Mouse (Mus musculus) G1E (cell line): Measurements from ENCODE around the gene Afg3l1. TPM values are rescaled to one million over a fixed set of nuclear protein-coding genes. Genes with fewer than 3 reads are reported as not detected.
"Not testable (repeated sequence)": the region's sequence is repeated elsewhere in the genome, so short reads cannot be mapped to it uniquely, and the experiment has no call there.

Source experiments
- ATAC-seq: 2 replicates; pipeline ENCODE4 v1.8.0; 2016; ENCODE audit warnings: mild to moderate bottlenecking; ENCODE audit not compliant: insufficient number of reproducible peaks, poor library complexity, low FRiP score, severe bottlenecking; ENCODE audit errors: extremely low read depth
- DNase-seq: peaks from one replicate; pipeline ENCODE4 v3.0.0; 2012; ENCODE audit warnings: low spot score
- H3K27me3 ChIP-seq: 2 replicates; pipeline ENCODE4 v1.6.1; 2012; ENCODE audit warnings: mild to moderate bottlenecking, low read length, inconsistent platforms; ENCODE audit not compliant: insufficient read depth
- H3K36me3 ChIP-seq: replicated peaks from 2 replicates; pipeline ENCODE3; 2012; ENCODE audit warnings: mild to moderate bottlenecking, inconsistent platforms
- H3K4me1 ChIP-seq: 2 replicates; pipeline ENCODE4 v1.6.1; 2012; ENCODE audit warnings: low read depth, low read length, inconsistent platforms, mixed read lengths; ENCODE audit not compliant: insufficient read depth
- H3K4me3 ChIP-seq: 2 replicates; pipeline ENCODE4 v1.5.1; 2012; ENCODE audit warnings: low read depth, mild to moderate bottlenecking, inconsistent platforms, low read length, moderate library complexity, mixed read lengths
- H3K9me3 ChIP-seq: replicated peaks from 2 replicates; pipeline ENCODE4 v1.6.1; 2012; ENCODE audit warnings: inconsistent platforms
- CTCF ChIP-seq: IDR thresholded peaks from 2 replicates; pipeline ENCODE4 v1.5.1; 2012; ENCODE audit warnings: low read depth, low read length, inconsistent platforms, mixed read lengths
- GATA1 ChIP-seq: IDR thresholded peaks from 2 replicates; pipeline ENCODE4 v1.6.1; 2012; ENCODE audit warnings: borderline replicate concordance, low read length, inconsistent platforms, mixed read lengths
- GATA2 ChIP-seq: IDR thresholded peaks from 2 replicates; pipeline ENCODE4 v1.6.1; 2012; ENCODE audit warnings: low read depth, low read length, inconsistent platforms, borderline replicate concordance
- POLR2AphosphoS5 ChIP-seq: IDR thresholded peaks from 2 replicates; pipeline ENCODE4 v1.6.1; 2012; ENCODE audit warnings: low read depth, low read length, inconsistent platforms; ENCODE audit not compliant: insufficient replicate concordance
- TAL1 ChIP-seq: conservative IDR thresholded peaks from 2 replicates; pipeline ENCODE4 v1.6.1; 2012; ENCODE audit warnings: low read depth, low read length, inconsistent platforms, mixed read lengths
- polyA plus RNA-seq: library from polyadenylated mRNA; stranded (reverse); fragments of >175 nt; gene quantifications from 2 replicates; pipeline ENCODE4 v1.2.3, GENCODE M21; 2012
- total RNA-seq, 2 experiments: library from RNA; stranded (forward) in 1 of 2; stranded (reverse) in 1 of 2; fragments of 200-1000 nt in 1 of 2; fragments of >200 nt in 1 of 2; fragmentation: Nextera tagmentation in 1 of 2; gene quantifications; 2 replicates each; pipeline ENCODE4 v1.2.3; 2014 to 2017

The Afg3l1 gene
- total and polyA plus RNA-seq, 3 experiments = 18.2 to 29.6 (median 20.5) TPM

GRCm38 (mm10) chr8:123514136-123514535 is 36.4 kb downstream of the Afg3l1 start:
- H3K4me3 ChIP-seq = no peak overlapping the region; the same call in 1 of the 2 replicates
- H3K36me3 ChIP-seq = peaks cover 20% of the 10 kb centered on the region
- TF ChIP-seq TAL1 = no peak
- TF ChIP-seq POLR2AphosphoS5 = no peak
- TF ChIP-seq GATA1 = no peak
- no peak for TF ChIP-seq GATA2
- no peak for TF ChIP-seq CTCF

DNA sequence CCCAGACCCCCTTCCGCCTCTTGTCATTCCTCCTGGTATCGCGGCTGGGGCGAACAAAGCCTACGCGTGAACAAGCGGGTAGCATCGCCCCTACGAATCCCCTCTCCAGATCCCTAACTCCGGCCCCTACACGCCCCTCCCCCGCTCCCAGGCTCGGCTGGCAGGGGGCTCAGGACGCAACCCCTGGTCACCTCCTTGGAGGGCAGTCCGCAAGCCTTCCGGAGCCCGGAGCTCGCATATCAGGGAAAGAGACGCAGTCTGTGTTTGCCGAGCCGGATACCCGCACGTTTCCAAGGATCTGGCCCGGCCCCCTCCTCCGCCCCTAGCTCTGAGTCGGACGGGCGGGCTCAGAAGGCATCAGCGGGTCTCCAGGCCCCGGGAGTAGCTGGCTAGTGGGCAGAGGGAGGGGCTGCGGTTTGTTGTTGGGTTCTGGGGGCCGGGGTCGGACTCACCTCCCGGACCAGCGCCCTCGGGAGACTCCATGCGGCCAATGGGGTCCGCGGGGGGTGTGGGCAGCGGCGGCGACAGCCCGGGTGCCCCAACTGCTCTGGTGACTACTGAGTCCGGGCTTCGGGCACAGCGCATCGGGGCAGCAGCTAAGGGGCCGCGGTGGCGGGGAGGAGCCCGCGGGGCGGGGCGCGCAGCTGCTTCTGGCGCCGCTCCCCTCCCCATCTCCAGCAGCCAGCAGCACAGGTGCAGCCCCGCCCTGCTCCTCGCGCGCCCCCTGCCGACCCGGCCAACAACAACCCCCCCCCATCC is 37.3 kb downstream of the Afg3l1 start, which contains the start of gene Dbndd1:
Gene Dbndd1 (minus strand): TSS at position 683 of the 759 bp plus-strand sequence.
- ATAC-seq = no peak
- Histone ChIP-seq H3K4me3 (peak within 1 kb of the TSS; percentile 70), H3K9me3 (no peaks in the 10 kb centered on the region), H3K4me1 (peaks cover 31% of the 10 kb centered on the region), H3K36me3 (peaks cover 11% of the 10 kb centered on the region), H3K27me3 (peaks cover 52% of the 10 kb centered on the region)
- peak; percentile 62 for DNase-seq
- TF ChIP-seq GATA2 = no peak
- TF ChIP-seq GATA1 = no peak
- TF ChIP-seq TAL1 = no peak
- TF ChIP-seq CTCF = no peak
- TF ChIP-seq POLR2AphosphoS5 = no peak

More at GRCm38 (mm10) chr8:123514136-123514535, 36.4 kb downstream of the Afg3l1 start:
- ATAC-seq (no peak), DNase-seq (no peak)
- H3K27me3 ChIP-seq = peaks cover 52% of the 10 kb centered on the region
- H3K9me3 ChIP-seq = no peaks in the 10 kb centered on the region
- peaks cover 24% of the 10 kb centered on the region for H3K4me1 ChIP-seq

DNA sequence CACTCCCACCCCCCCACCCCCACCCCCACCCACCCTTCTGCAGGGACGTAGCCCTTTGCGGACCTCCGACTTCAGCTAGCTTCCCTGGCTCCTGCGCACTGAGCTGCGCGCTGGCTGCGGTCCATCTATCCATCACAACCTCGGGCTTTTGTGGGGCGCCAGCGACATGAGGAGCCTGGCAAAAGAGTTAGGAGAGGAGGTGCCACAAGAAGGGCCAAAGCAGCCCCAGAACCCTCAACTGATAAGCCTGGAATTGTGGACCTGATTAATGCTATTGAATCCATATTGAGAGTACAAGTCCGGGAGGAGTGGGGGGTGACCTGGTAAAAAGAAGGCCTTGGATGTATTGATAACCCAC is 37.8 kb downstream of the Afg3l1 start:
- H3K27me3 ChIP-seq = peaks cover 52% of the 10 kb centered on the region
- peak overlapping the region; percentile 70; the same call in 1 of the 2 replicates for H3K4me3 ChIP-seq
- H3K9me3 ChIP-seq = no peaks in the 10 kb centered on the region
- no peak for ATAC-seq
- H3K4me1 ChIP-seq = peaks cover 33% of the 10 kb centered on the region
- DNase-seq = no peak
- TF ChIP-seq CTCF (no peak), GATA2 (no peak), POLR2AphosphoS5 (no peak), GATA1 (no peak), TAL1 (no peak)
- H3K36me3 ChIP-seq = peaks cover 10% of the 10 kb centered on the region

- H3K27me3 ChIP-seq = peaks cover 52% of the 10 kb centered on the region
- ATAC-seq = no peak
- TF ChIP-seq POLR2AphosphoS5 = no peak
- no peak for TF ChIP-seq TAL1
- TF ChIP-seq GATA1 = no peak
- no peak for TF ChIP-seq CTCF
- TF ChIP-seq GATA2 = no peak
- peaks cover 10% of the 10 kb centered on the region for H3K36me3 ChIP-seq
- peaks cover 34% of the 10 kb centered on the region for H3K4me1 ChIP-seq
- no peak overlapping the region for H3K4me3 ChIP-seq
- H3K9me3 ChIP-seq = no peaks in the 10 kb centered on the region
- DNase-seq = no peak
These were observed 38.9 kb downstream of the Afg3l1 start for GRCm38 (mm10) chr8:123516596-123516995.

GRCm38 (mm10) chr8:123518172-123518571 is 40.5 kb downstream of the Afg3l1 start:
- no peak for DNase-seq
- Histone ChIP-seq H3K36me3 (peaks cover 25% of the 10 kb centered on the region), H3K4me1 (peaks cover 40% of the 10 kb centered on the region), H3K4me3 (peak overlapping the region; percentile 77; the same call in 1 of the 2 replicates), H3K9me3 (no peaks in the 10 kb centered on the region), H3K27me3 (peaks cover 43% of the 10 kb centered on the region)
- TF ChIP-seq GATA1 (no peak), GATA2 (no peak), POLR2AphosphoS5 (no peak), TAL1 (no peak), CTCF (no peak)
- ATAC-seq = no peak

DNA sequence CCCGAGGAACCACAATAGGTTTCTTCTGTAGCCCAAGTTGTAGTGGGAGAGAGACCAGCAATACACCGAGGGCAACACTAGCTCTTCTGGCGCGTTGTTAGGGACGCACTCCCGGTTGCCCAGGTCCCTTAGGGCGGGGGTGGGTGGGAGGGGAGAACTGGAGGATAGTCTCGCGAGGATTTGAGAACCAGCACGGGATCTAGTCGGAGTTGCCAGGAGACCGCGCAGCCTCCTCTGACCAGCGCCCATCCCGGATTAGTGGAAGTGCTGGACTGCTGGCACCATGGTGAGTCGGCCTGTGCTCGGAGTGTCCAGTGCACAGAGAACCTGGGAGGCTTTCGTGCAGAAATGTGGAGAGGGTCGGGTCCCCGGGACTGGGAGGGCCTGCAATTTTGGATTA is 41.0 kb downstream of the Afg3l1 start, which contains the start of gene Gas8:
Gene Gas8 (plus strand): TSS at position 168 of the 400 bp plus-strand sequence.
- DNase-seq (peak; percentile 92), ATAC-seq (peak; percentile 83)
- Histone ChIP-seq H3K4me3 (peak within 1 kb of the TSS; percentile 77), H3K9me3 (no peaks in the 10 kb centered on the region), H3K4me1 (peaks cover 42% of the 10 kb centered on the region), H3K27me3 (peaks cover 39% of the 10 kb centered on the region), H3K36me3 (peaks cover 30% of the 10 kb centered on the region)
- TF ChIP-seq CTCF = no peak
- TF ChIP-seq POLR2AphosphoS5 = no peak
- no peak for TF ChIP-seq TAL1
- no peak for TF ChIP-seq GATA1
- no peak for TF ChIP-seq GATA2

GRCm38 (mm10) chr8:123520048-123520447 is 42.3 kb downstream of the Afg3l1 start:
- ATAC-seq, H3K9me3 ChIP-seq, DNase-seq: not testable (repeated sequence)

More at GRCm38 (mm10) chr8:123520048-123520447, 42.3 kb downstream of the Afg3l1 start:
- not testable (repeated sequence) for H3K4me3 ChIP-seq
- H3K27me3 ChIP-seq = peaks cover 25% of the 10 kb centered on the region
- H3K4me1 ChIP-seq = peaks cover 38% of the 10 kb centered on the region
- H3K36me3 ChIP-seq = peaks cover 44% of the 10 kb centered on the region
